Mouse (Mus musculus): ENCODE measurements around the gene Cdk12. TPM values are rescaled to one million over a fixed set of nuclear protein-coding genes. Genes with fewer than 3 reads are reported as not detected.

Gene Cdk12
- polyA plus RNA-seq, 1 experiment from 2014 or later, result 14.6 TPM

Small RNA genes within 50 kb of the gene (microRNA-seq; reads per million reads assigned to microRNA genes)
- gene Gm27399 (not detected), gene Mir5119 (not detected)

Other genes with a start within 250 kb of the Cdk12 start
- 0.13 and 0.26 TPM in 2 replicates for gene Plxdc1, start 216.6 kb upstream of the Cdk12 start, polyA plus RNA-seq (2016; fragmentation: Nextera tagmentation; extraction: Ambion mirVana)
- 5.7 and 7.0 TPM in 2 replicates for gene Arl5c, start 206.9 kb upstream of the Cdk12 start, polyA plus RNA-seq (2016; fragmentation: Nextera tagmentation; extraction: Ambion mirVana)
- 39.6 and 43.5 TPM in 2 replicates for gene Cacnb1, start 180.0 kb upstream of the Cdk12 start, polyA plus RNA-seq (2016; fragmentation: Nextera tagmentation; extraction: Ambion mirVana)
- 675 and 726 TPM in 2 replicates for gene Rpl19, start 176.3 kb upstream of the Cdk12 start, polyA plus RNA-seq (2016; fragmentation: Nextera tagmentation; extraction: Ambion mirVana)
- 2.1 and 2.2 TPM in 2 replicates for gene Stac2, start 149.6 kb upstream of the Cdk12 start, polyA plus RNA-seq (2016; fragmentation: Nextera tagmentation; extraction: Ambion mirVana)
- gene Fbxl20, start 52.7 kb upstream of the Cdk12 start, polyA plus RNA-seq (2016; fragmentation: Nextera tagmentation; extraction: Ambion mirVana), result 31.1 and 36.8 TPM in 2 replicates
- gene Med1, start 9.8 kb upstream of the Cdk12 start, polyA plus RNA-seq (2016; fragmentation: Nextera tagmentation; extraction: Ambion mirVana), result 74.3 and 84.9 TPM in 2 replicates
- 7.2 and 10.2 TPM in 2 replicates for gene Neurod2, start 126.6 kb downstream of the Cdk12 start, polyA plus RNA-seq (2016; fragmentation: Nextera tagmentation; extraction: Ambion mirVana)
- gene Ppp1r1b, start 145.3 kb downstream of the Cdk12 start, polyA plus RNA-seq (2016; fragmentation: Nextera tagmentation; extraction: Ambion mirVana), result 0.37 and 0.52 TPM in 2 replicates
- gene Stard3, start 155.3 kb downstream of the Cdk12 start, polyA plus RNA-seq (2016; fragmentation: Nextera tagmentation; extraction: Ambion mirVana), result 49.0 and 50.0 TPM in 2 replicates
- gene Tcap, start 180.8 kb downstream of the Cdk12 start, polyA plus RNA-seq (2016; fragmentation: Nextera tagmentation; extraction: Ambion mirVana), result 0.31 and 1.7 TPM in 2 replicates
- gene Pnmt, start 183.4 kb downstream of the Cdk12 start, polyA plus RNA-seq (2016; fragmentation: Nextera tagmentation; extraction: Ambion mirVana), result 1.0 and 1.1 TPM in 2 replicates
- gene Pgap3, start 197.4 kb downstream of the Cdk12 start, polyA plus RNA-seq (2016; fragmentation: Nextera tagmentation; extraction: Ambion mirVana), result 9.1 and 10.2 TPM in 2 replicates
- 25.9 and 26.9 TPM in 2 replicates for gene Erbb2, start 209.4 kb downstream of the Cdk12 start, polyA plus RNA-seq (2016; fragmentation: Nextera tagmentation; extraction: Ambion mirVana)
- 158 and 159 TPM in 2 replicates for gene Mien1, start 235.9 kb downstream of the Cdk12 start, polyA plus RNA-seq (2016; fragmentation: Nextera tagmentation; extraction: Ambion mirVana)
- 2.0 and 4.4 TPM in 2 replicates for gene Grb7, start 243.3 kb downstream of the Cdk12 start, polyA plus RNA-seq (2016; fragmentation: Nextera tagmentation; extraction: Ambion mirVana)